Mouse (Mus musculus): ENCODE measurements around the gene Dgki. TPM values are rescaled to one million over a fixed set of nuclear protein-coding genes. Genes with fewer than 3 reads are reported as not detected.
A peak's percentile ranks its signal among the peaks of the same experiment; 100 is the strongest.

Dgki gene
- polyA plus RNA-seq, 1 experiment from 2014 or later: 7.1 TPM

GRCm38 (mm10) chr6:36810448-36810847 lies 489.5 kb downstream of the Dgki start:
- Histone ChIP-seq H3K27me3 (replicated peaks) (no peaks in the 10 kb centered on the region), H3K9ac (replicated peaks) (peak overlapping the region; percentile 76)

GRCm38 (mm10) chr6:36809747-36810285 lies 490.2 kb downstream of the Dgki start, which contains the start of gene Ptn:
Ptn (minus strand) TSS chr6:36810220.
- H3K36me3 ChIP-seq: no peaks in the 10 kb centered on the region
- H3K4me3 ChIP-seq (replicated peaks): peak within 1 kb of the TSS; percentile 72
- H3K27ac ChIP-seq (replicated peaks): peak within 1 kb of the TSS; percentile 89
- WGBS: under 1% methylated on average over 15 of the region's 15 CpGs
- peak within 1 kb of the TSS; percentile 66 for H3K4me2 ChIP-seq
- peak within 1 kb of the TSS; percentile 76 for H3K9ac ChIP-seq (replicated peaks)
- peak; percentile 85 for ATAC-seq (ENCODE audit: low FRiP score)
- no peaks in the 10 kb centered on the region for H3K9me3 ChIP-seq (replicated peaks)
- H3K27me3 ChIP-seq (replicated peaks): no peaks in the 10 kb centered on the region
- peaks cover 37% of the 10 kb centered on the region for H3K4me1 ChIP-seq

More at GRCm38 (mm10) chr6:36810448-36810847, 489.5 kb downstream of the Dgki start:
- 11% methylated on average over 5 of the region's 5 CpGs for WGBS
- no peaks in the 10 kb centered on the region for H3K9me3 ChIP-seq (replicated peaks)
- 0 out of 2 replicates have a peak, but pooled peaks have one; percentile 26 for ATAC-seq (ENCODE audit: low FRiP score)
- no peaks in the 10 kb centered on the region for H3K36me3 ChIP-seq
- H3K4me2 ChIP-seq: peak overlapping the region; percentile 66
- peaks cover 34% of the 10 kb centered on the region for H3K4me1 ChIP-seq
- H3K27ac ChIP-seq (replicated peaks): peak overlapping the region; percentile 89
- peak overlapping the region; percentile 72 for H3K4me3 ChIP-seq (replicated peaks)

GRCm38 (mm10) chr6:36809311-36809726 lies 490.7 kb downstream of the Dgki start:
- Histone ChIP-seq H3K4me3 (replicated peaks) (peak overlapping the region; percentile 72), H3K9me3 (replicated peaks) (no peaks in the 10 kb centered on the region), H3K4me2 (peak overlapping the region; percentile 66), H3K9ac (replicated peaks) (peak overlapping the region; percentile 76), H3K27ac (replicated peaks) (peak overlapping the region; percentile 89), H3K4me1 (peaks cover 37% of the 10 kb centered on the region), H3K27me3 (replicated peaks) (no peaks in the 10 kb centered on the region), H3K36me3 (no peaks in the 10 kb centered on the region)
- peak; percentile 70 for ATAC-seq (ENCODE audit: low FRiP score)
- WGBS: 3% methylated on average over 7 of the region's 7 CpGs

GRCm38 (mm10) chr6:36808306-36809058 lies 491.5 kb downstream of the Dgki start:
- Histone ChIP-seq H3K27me3 (replicated peaks) (no peaks in the 10 kb centered on the region), H3K9ac (replicated peaks) (peak overlapping the region; percentile 76), H3K4me3 (replicated peaks) (peak overlapping the region; percentile 72), H3K4me2 (peak overlapping the region; percentile 66), H3K4me1 (peaks cover 37% of the 10 kb centered on the region), H3K27ac (replicated peaks) (peak overlapping the region; percentile 89), H3K9me3 (replicated peaks) (no peaks in the 10 kb centered on the region), H3K36me3 (no peaks in the 10 kb centered on the region; the same call in 1 of the 2 replicates)
- ATAC-seq (ENCODE audit: low FRiP score): no peak
- 20% methylated on average over 7 of the region's 7 CpGs for WGBS

- peaks cover 32% of the 10 kb centered on the region for H3K4me1 ChIP-seq
- no peaks in the 10 kb centered on the region for H3K9me3 ChIP-seq (replicated peaks)
- 77% methylated on average over 6 of the region's 6 CpGs for WGBS
- no peaks in the 10 kb centered on the region for H3K27me3 ChIP-seq (replicated peaks)
- ATAC-seq (ENCODE audit: low FRiP score): no peak
- H3K4me3 ChIP-seq (replicated peaks): no peak overlapping the region; the same call in 1 of the 2 replicates
- H3K9ac ChIP-seq (replicated peaks): no peak overlapping the region
- no peak overlapping the region for H3K27ac ChIP-seq (replicated peaks)
- H3K36me3 ChIP-seq: no peaks in the 10 kb centered on the region; the same call in 1 of the 2 replicates
- peak overlapping the region; percentile 38 for H3K4me2 ChIP-seq
Observed at GRCm38 (mm10) chr6:36806906-36807305, 493.1 kb downstream of the Dgki start.

- ATAC-seq (ENCODE audit: low FRiP score): peak; percentile 62; the same call in 1 of the 2 replicates
- H3K27ac ChIP-seq (replicated peaks): peak overlapping the region; percentile 25; the same call in 1 of the 2 replicates
- H3K9me3 ChIP-seq (replicated peaks): no peaks in the 10 kb centered on the region
Observed at GRCm38 (mm10) chr6:36800309-36800946, 499.6 kb downstream of the Dgki start.

GRCm38 (mm10) chr6:36797066-36797655 lies 502.8 kb downstream of the Dgki start:
- peak; percentile 36; the same call in 1 of the 2 replicates for ATAC-seq (ENCODE audit: low FRiP score)
- WGBS: 19% methylated on average over 3 of the region's 3 CpGs
- Histone ChIP-seq H3K4me2 (peak overlapping the region; percentile 3; the same call in 1 of the 2 replicates), H3K4me3 (replicated peaks) (no peak overlapping the region), H3K9me3 (replicated peaks) (no peaks in the 10 kb centered on the region), H3K27me3 (replicated peaks) (no peaks in the 10 kb centered on the region), H3K9ac (replicated peaks) (no peak overlapping the region), H3K36me3 (no peaks in the 10 kb centered on the region), H3K4me1 (peaks cover 11% of the 10 kb centered on the region), H3K27ac (replicated peaks) (peak overlapping the region; percentile 67)

More at GRCm38 (mm10) chr6:36800309-36800946, 499.6 kb downstream of the Dgki start:
- H3K4me2 ChIP-seq: no peak overlapping the region
- no peak overlapping the region for H3K4me3 ChIP-seq (replicated peaks)
- no peaks in the 10 kb centered on the region for H3K27me3 ChIP-seq (replicated peaks)
- no peaks in the 10 kb centered on the region; the same call in 1 of the 2 replicates for H3K36me3 ChIP-seq
- WGBS: 62% methylated on average over 5 of the region's 5 CpGs
- H3K9ac ChIP-seq (replicated peaks): no peak overlapping the region
- peaks cover 14% of the 10 kb centered on the region for H3K4me1 ChIP-seq

Other genes with a start within 250 kb of the Dgki start
- 4.1 and 7.3 TPM in 2 replicates for gene Creb3l2, start 142.0 kb upstream of the Dgki start, polyA plus RNA-seq (2015; fragmentation: Nextera tagmentation; extraction: Ambion mirVana)
- gene Akr1d1, start 230.0 kb upstream of the Dgki start, polyA plus RNA-seq (2015; fragmentation: Nextera tagmentation; extraction: Ambion mirVana): 0.13 TPM in 1 of 2 replicates, not detected in the other

Data from neural tube, embryonic 15.5 days (tissue).